Mouse (Mus musculus): ENCODE results near the gene Khdrbs2. TPM values are rescaled to one million over a fixed set of nuclear protein-coding genes. Genes with fewer than 3 reads are reported as not detected.
"Not testable (repeated sequence)": the region's sequence is repeated elsewhere in the genome, so short reads cannot be mapped to it uniquely, and the experiment has no call there.

The Khdrbs2 gene
- total RNA-seq, 1 experiment from 2014 or later = not detected

DNA sequence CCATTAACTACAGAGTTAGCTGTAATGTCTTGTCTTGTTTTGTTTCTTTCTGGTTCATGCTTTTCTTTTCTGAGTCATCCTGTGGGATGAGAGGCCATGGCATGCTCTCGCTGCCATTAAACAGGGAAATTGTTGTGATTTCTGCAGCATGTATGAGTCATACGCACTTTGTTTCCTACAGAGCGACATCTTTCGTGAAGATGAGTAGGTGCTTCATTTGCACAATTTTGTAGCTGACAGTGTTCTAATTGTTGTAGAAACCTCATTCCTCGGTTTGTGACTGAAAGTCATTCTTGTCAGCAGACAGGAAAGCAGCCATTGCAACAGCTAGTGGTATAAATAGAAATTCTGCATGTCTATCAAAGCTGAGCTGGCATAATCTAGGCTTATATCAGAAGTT is 271.4 kb downstream of the Khdrbs2 start:
- ATAC-seq (replicated peaks; ENCODE audit: low read depth, poor library complexity, severe bottlenecking) = no peak

DNA sequence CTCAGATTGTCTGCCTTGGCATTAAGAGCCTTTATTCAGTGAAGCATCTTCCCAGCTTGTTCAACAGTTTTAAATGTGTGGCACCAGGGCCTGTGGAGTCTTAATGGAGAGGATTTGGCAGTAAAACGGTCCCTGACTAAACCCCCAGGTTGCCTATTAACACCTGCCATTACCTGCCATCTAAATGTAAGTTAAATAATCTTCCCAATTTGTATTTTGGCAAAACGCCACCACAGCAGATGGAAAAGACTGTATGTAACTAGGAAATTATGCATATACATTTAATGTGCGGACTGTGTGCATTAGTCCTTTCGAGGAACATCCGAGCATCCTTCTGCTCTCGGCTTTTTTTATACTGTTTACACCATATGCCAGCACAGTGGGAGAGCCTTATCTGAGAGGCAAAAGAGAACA is 290.6 kb downstream of the Khdrbs2 start:
- no peak for ATAC-seq (replicated peaks; ENCODE audit: low read depth, poor library complexity, severe bottlenecking)

DNA sequence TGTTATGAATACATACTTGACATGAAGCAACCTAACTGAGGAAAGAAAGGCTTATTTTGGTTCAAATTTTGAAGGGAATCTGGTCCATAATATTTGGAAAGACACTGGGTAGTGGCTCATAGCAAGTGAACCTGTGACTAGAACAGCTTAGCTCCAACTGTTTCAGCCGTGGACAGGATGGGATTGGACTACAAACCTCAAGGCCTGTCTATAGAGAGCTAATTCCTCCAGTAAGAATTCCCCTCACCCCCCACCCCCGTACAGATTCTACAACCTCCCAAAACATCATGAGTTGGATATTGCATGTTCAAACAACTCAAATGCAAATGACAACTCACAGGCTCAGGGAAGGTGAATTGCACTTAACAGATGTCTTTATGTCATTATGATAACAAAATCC is 298.5 kb downstream of the Khdrbs2 start:
- no peak for ATAC-seq (replicated peaks; ENCODE audit: low read depth, poor library complexity, severe bottlenecking)

DNA sequence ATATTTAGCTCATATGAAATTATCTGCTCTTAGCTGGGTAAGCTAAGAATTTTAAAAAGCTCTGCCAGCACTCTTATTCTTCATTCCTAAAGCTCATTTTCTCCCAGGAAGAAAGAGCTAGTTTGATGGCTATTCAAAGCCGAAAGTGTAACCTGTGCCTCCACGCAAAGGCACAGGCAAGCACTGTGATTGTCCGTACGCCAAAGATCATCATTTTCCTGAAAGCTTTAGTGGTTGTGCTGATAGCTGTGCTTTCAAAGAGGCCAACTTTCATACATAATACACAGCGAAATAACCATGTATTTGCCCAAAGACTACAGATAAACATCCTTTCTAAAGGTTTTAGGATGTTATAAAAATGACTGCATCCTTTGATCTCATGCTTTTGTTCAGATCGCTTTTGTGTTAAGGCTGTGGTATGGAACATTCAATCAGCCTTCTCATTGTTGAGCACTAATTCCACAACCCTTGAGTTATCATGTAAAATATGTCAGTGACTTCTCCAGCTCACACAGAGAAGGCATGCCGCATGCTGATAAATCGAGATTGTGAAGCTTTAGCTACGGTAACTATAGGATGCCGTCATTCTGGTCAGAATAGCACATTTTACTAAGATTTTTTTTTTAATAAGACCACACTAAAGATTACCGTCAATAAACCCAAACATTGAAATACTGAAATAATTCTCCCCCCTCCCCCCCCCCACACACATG is 299.1 kb downstream of the Khdrbs2 start:
- ATAC-seq (replicated peaks; ENCODE audit: low read depth, poor library complexity, severe bottlenecking) = no peak

DNA sequence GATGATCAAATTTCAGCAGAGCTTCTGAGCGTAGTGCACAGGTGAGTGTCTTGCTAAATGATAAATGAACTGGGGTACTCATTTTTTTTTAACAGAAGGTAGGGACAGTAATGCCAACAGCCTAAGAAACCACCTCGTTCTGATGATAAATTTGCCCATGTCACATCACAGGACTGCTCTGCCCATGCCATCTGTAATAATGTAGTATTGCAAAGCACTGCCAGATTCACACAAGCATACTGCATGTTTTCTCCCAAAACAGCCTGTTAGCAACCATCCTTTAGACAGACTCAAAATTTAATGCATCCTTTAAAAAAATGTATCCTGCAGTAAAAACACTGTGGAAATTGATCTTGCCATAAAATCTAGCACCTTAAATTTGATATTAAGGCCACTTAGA is 315.4 kb downstream of the Khdrbs2 start:
- no peak for ATAC-seq (replicated peaks; ENCODE audit: low read depth, poor library complexity, severe bottlenecking)

DNA sequence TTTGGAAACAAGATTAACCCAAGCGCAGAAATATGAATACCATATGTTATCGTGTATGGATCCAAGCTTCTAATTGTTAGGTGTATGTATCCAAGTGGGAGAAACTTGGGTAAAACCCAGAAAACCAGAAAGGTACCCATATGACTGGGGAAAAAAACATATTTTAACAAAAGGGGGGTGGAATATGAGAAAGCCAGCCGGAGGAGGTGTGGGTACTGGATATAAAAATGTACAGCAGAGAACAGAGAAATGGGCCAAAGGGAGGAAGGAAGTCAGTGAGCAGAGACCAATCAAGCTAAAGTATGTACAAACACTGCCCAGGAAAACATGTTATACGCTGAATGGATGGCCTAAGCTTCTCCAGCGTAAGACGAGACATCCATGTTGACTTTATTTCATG is 330.9 kb downstream of the Khdrbs2 start:
- ATAC-seq (replicated peaks; ENCODE audit: low read depth, poor library complexity, severe bottlenecking) = no peak

DNA sequence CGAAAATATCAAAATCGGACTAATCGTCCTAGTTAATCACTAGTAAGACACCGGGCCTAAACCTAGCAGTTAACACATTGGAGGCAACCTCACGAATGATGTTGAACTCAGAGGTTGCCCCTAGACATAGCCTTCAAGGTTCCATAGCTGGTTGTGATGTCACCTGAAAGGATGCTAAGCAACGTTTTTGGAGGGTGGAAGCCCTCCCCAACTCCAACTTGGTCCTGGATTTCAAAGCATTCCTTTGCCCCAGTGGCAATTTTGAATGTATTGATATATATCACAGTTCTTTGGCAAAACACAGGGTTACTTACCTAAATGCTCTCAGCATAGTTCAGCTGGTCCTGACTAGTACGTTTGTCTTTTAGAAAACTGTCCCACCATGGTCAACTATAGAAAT is 374.7 kb downstream of the Khdrbs2 start, which contains the start of gene Gm5415:
Gene Gm5415, minus strand, starts transcription at position 101 of the 400 bp plus-strand sequence.
- ATAC-seq (replicated peaks; ENCODE audit: low read depth, poor library complexity, severe bottlenecking) = not testable (repeated sequence)

DNA sequence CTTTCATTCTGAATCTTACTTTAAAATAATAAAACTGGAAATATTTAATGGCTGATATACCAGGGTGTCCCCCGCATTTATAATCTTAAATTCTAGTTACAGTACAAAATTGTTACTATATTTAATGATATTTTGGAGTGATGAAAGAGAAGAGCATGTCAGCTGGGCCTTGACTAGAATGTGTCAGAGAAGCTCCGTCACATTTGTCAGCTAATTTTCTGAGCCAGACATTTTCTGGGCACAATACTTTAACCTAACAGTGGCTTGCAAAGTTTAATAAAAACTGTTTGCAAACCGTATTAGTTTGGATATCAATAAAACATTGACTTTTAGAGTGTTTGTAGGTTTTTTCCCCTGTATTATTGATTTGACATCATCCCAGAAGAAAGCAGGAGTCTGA is 380.9 kb downstream of the Khdrbs2 start:
- no peak for ATAC-seq (replicated peaks; ENCODE audit: low read depth, poor library complexity, severe bottlenecking)

DNA sequence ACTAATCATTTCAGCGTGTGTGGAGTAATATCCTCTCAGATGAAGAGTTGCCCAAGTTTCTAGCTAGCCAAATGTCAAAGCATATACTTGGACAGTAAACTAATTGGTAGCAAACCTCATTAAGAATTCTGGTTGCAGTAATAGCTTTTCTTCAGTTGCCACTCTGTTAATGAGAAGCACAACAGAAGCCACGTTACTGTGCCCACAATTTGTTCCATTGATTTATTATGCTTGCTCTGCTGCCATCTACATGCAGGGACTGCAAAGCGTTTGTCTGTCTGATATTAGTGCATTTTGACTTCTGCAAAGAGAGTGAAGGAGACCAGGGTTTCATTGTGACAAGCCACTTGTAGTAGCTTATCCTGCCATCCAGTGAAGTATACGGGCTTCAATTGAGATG is 381.4 kb downstream of the Khdrbs2 start:
- no peak for ATAC-seq (replicated peaks; ENCODE audit: low read depth, poor library complexity, severe bottlenecking)

DNA sequence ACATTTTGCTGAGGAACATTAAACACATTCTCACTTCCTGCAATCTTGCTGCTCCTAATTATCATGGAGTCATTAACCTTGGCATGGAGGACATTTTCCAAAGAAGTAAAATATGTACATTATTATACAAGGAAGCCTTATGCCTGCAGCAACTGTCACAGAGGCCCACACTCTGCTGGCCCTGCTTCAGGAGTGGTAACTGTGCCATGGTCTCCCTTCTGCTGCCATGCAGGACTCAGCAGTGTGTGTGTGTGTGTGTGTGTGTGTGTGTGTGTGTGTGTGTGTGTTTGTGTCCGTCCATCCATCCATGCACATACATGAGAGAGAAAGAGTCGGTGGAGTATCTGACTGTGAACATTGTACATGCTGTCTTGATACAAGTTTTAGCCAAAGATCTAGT is 396.4 kb downstream of the Khdrbs2 start:
- no peak for ATAC-seq (replicated peaks; ENCODE audit: low read depth, poor library complexity, severe bottlenecking)

DNA sequence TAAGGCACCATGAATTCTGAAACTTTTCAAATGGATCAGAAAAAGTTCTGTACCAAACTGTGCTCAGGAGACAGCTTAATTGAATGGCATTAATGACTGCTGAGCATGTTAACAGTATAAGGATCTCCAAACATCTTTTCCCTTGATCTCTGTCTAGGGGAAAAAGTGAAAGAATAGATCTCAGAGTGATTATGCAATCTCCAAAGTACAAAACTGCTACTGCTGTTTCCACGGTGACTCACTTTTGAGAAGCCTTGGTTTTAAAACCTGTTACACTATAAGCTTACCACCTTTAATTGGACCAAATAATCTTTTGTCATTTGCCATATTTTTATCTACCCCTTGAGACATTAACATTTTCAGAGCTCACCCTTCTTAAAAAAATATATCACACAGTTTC is 453.5 kb downstream of the Khdrbs2 start:
- ATAC-seq (replicated peaks; ENCODE audit: low read depth, poor library complexity, severe bottlenecking) = no peak

DNA sequence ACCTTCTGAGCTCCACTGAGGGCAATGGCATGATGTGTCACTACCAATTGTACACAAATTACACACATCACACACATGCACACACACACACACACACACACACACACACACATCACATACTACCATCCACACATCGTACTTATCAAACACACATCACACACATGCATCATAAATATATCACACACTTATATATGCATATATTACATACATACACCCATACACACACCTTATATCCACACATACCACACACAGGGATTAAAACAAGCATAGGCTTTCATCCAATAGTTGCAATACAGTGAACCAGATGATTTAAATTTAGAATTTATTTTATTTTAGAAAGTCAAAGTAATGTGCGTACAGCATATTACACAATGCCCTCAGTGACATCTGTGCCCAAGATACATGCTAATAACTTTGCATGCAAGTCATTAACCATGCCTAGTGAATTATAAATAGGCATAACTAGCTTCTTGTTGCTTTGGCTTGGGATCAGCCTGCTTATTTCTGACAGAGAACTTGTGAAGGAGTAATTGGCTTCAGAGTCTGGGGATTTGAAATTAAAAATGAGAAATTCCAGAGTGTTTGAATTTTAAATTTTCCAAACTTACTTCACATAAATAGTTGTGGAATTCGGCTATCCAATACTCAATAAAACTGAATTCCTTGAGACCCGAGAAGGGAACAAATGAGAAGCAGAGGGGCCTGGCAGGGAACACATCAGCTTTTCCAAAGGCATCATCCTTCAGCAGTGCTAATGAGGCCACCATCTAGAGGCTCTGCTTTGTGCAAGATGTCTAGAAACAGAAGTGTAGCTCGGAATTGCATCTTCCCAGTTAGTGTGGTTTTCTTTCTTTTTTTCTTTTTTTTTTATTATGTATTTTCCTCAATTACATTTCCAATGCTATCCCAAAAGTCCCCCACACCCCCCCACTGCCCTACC is 460.2 kb downstream of the Khdrbs2 start:
- no peak for ATAC-seq (replicated peaks; ENCODE audit: low read depth, poor library complexity, severe bottlenecking)

DNA sequence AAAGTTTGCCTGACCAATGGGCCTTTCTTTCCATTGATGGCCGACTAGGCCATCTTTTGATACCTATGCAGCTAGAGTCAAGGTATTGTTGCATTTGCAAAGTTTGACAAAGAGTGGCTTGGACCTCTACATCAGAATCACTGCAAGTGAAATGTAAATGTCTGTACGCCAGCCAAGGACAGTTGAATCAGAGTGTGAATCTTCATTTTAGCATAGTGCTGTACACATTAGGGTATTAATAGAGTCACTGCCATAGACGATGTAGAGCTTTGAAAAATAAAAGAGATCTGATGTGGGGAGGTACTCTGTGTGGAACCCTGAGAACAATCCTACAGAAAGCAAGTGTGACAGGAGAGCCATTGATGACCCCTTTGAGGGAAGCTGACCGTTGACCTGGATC is 460.9 kb downstream of the Khdrbs2 start:
- no peak for ATAC-seq (replicated peaks; ENCODE audit: low read depth, poor library complexity, severe bottlenecking)

DNA sequence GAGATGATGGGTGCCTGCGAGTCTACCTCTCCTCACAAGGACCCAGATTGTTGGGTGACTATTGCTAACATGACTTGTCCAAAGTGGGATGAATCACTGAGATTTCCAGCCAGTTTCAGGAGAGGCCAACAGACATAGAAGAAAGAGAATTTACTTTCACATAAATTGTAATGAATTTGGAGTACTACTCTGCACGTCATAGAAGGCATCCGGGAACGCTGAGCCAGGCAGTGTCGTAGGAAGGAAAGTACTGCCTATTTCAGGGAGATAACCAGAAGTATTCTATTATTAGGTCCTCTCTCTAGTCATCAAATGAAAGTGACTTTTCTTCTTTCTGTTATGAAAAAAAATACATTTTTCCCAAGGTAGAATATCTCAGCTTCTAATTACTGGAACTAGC is 466.6 kb downstream of the Khdrbs2 start:
- ATAC-seq (replicated peaks; ENCODE audit: low read depth, poor library complexity, severe bottlenecking) = no peak

DNA sequence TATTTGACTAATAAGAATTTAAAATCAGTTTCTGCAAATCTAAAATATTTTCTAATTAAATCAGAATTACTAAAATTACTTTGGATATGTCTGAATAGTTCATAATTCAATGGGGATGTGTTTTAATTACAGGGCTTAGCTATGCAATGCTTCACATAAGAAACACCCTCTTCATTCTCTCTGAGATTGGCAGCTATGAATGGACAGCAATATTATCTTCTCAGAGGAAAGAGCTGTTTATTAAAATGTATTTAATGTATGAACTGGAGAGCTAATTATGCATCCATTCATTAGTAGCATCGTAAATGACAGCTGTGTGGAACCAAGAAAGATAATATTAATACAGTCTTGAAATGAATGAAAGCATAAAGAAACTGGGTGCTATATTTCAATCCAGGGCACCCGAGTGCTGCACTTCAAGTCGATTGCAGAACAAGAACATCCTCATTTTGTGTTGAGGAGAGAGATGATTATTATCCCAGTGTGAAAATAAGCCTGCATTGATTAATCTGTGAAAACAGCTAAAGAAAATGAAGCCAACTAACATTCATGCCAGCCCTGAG is 477.2 kb downstream of the Khdrbs2 start:
- ATAC-seq (replicated peaks; ENCODE audit: low read depth, poor library complexity, severe bottlenecking) = no peak

DNA sequence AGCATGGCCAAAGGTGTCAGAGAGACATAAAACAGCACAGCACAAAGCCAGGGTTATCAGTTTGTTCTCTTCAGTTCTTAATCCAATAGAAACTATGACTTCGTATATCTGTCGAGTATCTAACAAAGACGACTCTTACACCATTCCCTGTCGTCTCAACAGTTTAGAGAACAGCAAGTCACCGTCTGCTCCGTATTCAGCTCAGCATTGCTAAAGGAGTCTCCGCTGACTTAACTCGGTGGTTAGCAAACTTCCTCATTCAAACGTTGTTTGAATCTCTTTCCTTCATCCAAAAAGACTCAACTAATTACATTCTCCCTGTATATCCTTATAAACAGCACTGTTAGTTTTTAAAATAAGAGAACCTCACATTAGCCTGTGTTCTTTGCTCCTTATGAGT is 521.3 kb downstream of the Khdrbs2 start:
- 0 out of 2 replicates have a peak, but pooled peaks have one; percentile 45 for ATAC-seq (replicated peaks; ENCODE audit: low read depth, poor library complexity, severe bottlenecking)

DNA sequence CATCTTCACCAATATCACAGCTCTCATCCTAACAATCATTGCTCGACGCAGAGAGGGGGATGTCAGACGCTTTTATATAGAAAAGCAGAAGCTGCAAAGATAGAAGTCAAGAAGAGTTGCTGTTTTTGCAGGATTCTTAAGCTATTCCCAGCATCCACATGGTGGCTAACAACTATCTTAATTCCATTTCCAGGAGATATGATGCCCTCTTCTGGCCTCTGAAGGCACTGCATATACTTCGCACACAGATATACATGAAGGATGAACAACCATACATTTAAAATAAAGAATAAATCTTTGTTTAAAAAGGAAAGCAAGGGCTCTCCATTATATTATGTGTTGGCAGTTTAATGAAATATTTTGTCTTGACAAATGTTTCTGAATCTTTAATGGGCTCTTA is 527.6 kb downstream of the Khdrbs2 start:
- no peak for ATAC-seq (replicated peaks; ENCODE audit: low read depth, poor library complexity, severe bottlenecking)

DNA sequence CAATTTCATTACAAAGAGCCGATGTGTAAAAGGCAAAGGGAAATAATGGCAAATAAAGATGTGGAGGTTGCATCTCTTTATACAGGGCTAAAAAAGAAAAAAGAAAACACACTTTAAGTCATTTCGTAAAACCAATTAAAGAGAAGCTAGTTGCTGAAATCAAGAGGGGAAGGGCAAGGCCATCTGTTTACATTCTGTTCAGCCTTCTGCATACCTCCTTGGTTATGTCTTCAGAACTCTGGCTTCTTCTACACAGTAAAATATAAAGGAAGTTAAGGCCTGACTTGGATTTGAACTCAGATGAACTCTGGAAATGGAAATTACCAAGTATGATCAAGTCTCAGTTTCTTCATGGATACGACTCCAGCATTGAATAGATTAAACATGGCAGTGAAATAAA is 528.8 kb downstream of the Khdrbs2 start:
- ATAC-seq (replicated peaks; ENCODE audit: low read depth, poor library complexity, severe bottlenecking) = no peak

Data from common myeloid progenitor, adult 5-6 weeks (primary cell).